Comparison of ENCODE assay signal across 8 mouse cellular contexts in genomic region chr2:30771806-30772460, GRCm38 (mm10). TPM values are rescaled to one million over a fixed set of nuclear protein-coding genes. Genes with fewer than 3 reads are reported as not detected.
DNase-seq lines count a peak whose midpoint lies in the region; ATAC-seq lines count a peak whose summit lies in the region.

No protein-coding gene starts in this region.

- peak overlapping the region; percentile 96 for H3K4me2 ChIP-seq in embryonic facial prominence, embryonic 13.5 days
- H3K4me2 ChIP-seq in limb, embryonic 12.5 days, result peak overlapping the region; percentile 94
- peak overlapping the region; percentile 71 for H3K4me2 ChIP-seq in midbrain, embryonic 13.5 days (replicated peaks)

- peak overlapping the region; percentile 74 for H3K27ac ChIP-seq in embryonic facial prominence, embryonic 13.5 days
- peak overlapping the region; percentile 74 for H3K27ac ChIP-seq in limb, embryonic 12.5 days
- H3K27ac ChIP-seq in midbrain, embryonic 13.5 days, result peak overlapping the region; percentile 88

- WGBS in embryonic facial prominence, embryonic 13.5 days, result 6% methylated on average over 19 of the region's 19 CpGs
- WGBS in limb, embryonic 12.5 days, result 6% methylated on average over 19 of the region's 19 CpGs
- 7% methylated on average over 19 of the region's 19 CpGs for WGBS in midbrain, embryonic 13.5 days

- ATAC-seq in embryonic facial prominence, embryonic 13.5 days (ENCODE audit: insufficient number of reproducible peaks, insufficient read depth, low FRiP score, low TSS enrichment, low read depth), result 0 out of 2 replicates have a peak, but pooled peaks have one; percentile 49
- ATAC-seq in limb, embryonic 12.5 days (ENCODE audit: insufficient number of reproducible peaks, insufficient read depth, low FRiP score, low TSS enrichment, low read depth), result peak; percentile 17; the same call in 1 of the 2 replicates
- ATAC-seq in midbrain, embryonic 13.5 days, result peak; percentile 57

- peaks cover 27% of the 10 kb centered on the region for H3K4me1 ChIP-seq in embryonic facial prominence, embryonic 13.5 days
- H3K4me1 ChIP-seq in limb, embryonic 12.5 days (replicated peaks), result peaks cover 33% of the 10 kb centered on the region
- H3K4me1 ChIP-seq in midbrain, embryonic 13.5 days (replicated peaks), result peaks cover 37% of the 10 kb centered on the region

- no peaks in the 10 kb centered on the region for H3K36me3 ChIP-seq in embryonic facial prominence, embryonic 13.5 days
- no peaks in the 10 kb centered on the region for H3K36me3 ChIP-seq in limb, embryonic 12.5 days
- no peaks in the 10 kb centered on the region for H3K36me3 ChIP-seq in midbrain, embryonic 13.5 days

- DNase-seq in embryo, embryonic 10 days (ENCODE audit: low spot score), result peak; percentile 55
- DNase-seq in embryo, embryonic 9.5 days (ENCODE audit: extremely low spot score), result no peak
- DNase-seq in heart, adult 8-10 months (ENCODE audit: low spot score), result peak; percentile 73
- peak; percentile 92 for DNase-seq in kidney, adult 9 months
- peak; percentile 75 to 80 for DNase-seq in spleen, postnatal 10 days (ENCODE audit: low spot score in 2 of 2)

- H3K27me3 ChIP-seq in embryonic facial prominence, embryonic 13.5 days, result no peaks in the 10 kb centered on the region
- H3K27me3 ChIP-seq in limb, embryonic 12.5 days, result 0 out of 2 replicates have a peak, but pooled peaks cover 7% of the 10 kb centered on the region
- no peaks in the 10 kb centered on the region for H3K27me3 ChIP-seq in midbrain, embryonic 13.5 days

- peak overlapping the region; percentile 78 for H3K9ac ChIP-seq in embryonic facial prominence, embryonic 13.5 days
- H3K9ac ChIP-seq in limb, embryonic 12.5 days (replicated peaks), result peak overlapping the region; percentile 71
- peak overlapping the region; percentile 76 for H3K9ac ChIP-seq in midbrain, embryonic 13.5 days (replicated peaks)

- H3K4me3 ChIP-seq in embryonic facial prominence, embryonic 13.5 days, result peak overlapping the region; percentile 53
- H3K4me3 ChIP-seq in limb, embryonic 12.5 days (replicated peaks), result peak overlapping the region; percentile 51
- peak overlapping the region; percentile 41 for H3K4me3 ChIP-seq in midbrain, embryonic 13.5 days (replicated peaks)

- H3K9me3 ChIP-seq in embryonic facial prominence, embryonic 13.5 days, result no peaks in the 10 kb centered on the region
- no peaks in the 10 kb centered on the region for H3K9me3 ChIP-seq in limb, embryonic 12.5 days
- H3K9me3 ChIP-seq in midbrain, embryonic 13.5 days, result no peaks in the 10 kb centered on the region

RNA-seq across cellular contexts. Expression of gene 1700001O22Rik, which starts 31.5 kb away (rescaled TPM):
- polyA plus RNA-seq in embryonic facial prominence, embryonic 13.5 days (2015; fragmentation: Nextera tagmentation; extraction: Ambion mirVana), result 2.8 and 2.9 TPM in 2 replicates
- 1 to 10 TPM in 1 of 4 experiments, under 1 TPM in 3; 0.24 to 1.2 (median 0.55) TPM for total RNA-seq in heart, adult 8-10 months (2022)
- polyA plus RNA-seq in limb, embryonic 12.5 days (2016; fragmentation: Nextera tagmentation; extraction: Ambion mirVana), result 3.1 and 5.4 TPM in 2 replicates
- polyA plus RNA-seq in midbrain, embryonic 13.5 days (2015; fragmentation: Nextera tagmentation; extraction: Ambion mirVana), result 1.1 and 1.3 TPM in 2 replicates

RNA-seq across cellular contexts. Expression of gene Ntmt1, which starts 35.7 kb away (rescaled TPM):
- polyA plus RNA-seq in embryonic facial prominence, embryonic 13.5 days (2015; fragmentation: Nextera tagmentation; extraction: Ambion mirVana), result 94.9 and 105 TPM in 2 replicates
- total RNA-seq in heart, adult 8-10 months (2022), result 10 to 100 TPM; 23.8 to 27.7 (median 25.3) TPM
- 103 and 108 TPM in 2 replicates for polyA plus RNA-seq in limb, embryonic 12.5 days (2016; fragmentation: Nextera tagmentation; extraction: Ambion mirVana)
- polyA plus RNA-seq in midbrain, embryonic 13.5 days (2015; fragmentation: Nextera tagmentation; extraction: Ambion mirVana), result 121 and 123 TPM in 2 replicates

RNA-seq across cellular contexts. Expression of gene Asb6, which starts 58.2 kb away (rescaled TPM):
- 39.5 and 47.3 TPM in 2 replicates for polyA plus RNA-seq in embryonic facial prominence, embryonic 13.5 days (2015; fragmentation: Nextera tagmentation; extraction: Ambion mirVana)
- 10 to 100 TPM in 1 of 4 experiments, 1 to 10 TPM in 3; 8.4 to 11.3 (median 8.7) TPM for total RNA-seq in heart, adult 8-10 months (2022)
- polyA plus RNA-seq in limb, embryonic 12.5 days (2016; fragmentation: Nextera tagmentation; extraction: Ambion mirVana), result 44.9 and 47.4 TPM in 2 replicates
- polyA plus RNA-seq in midbrain, embryonic 13.5 days (2015; fragmentation: Nextera tagmentation; extraction: Ambion mirVana), result 41.7 and 43.0 TPM in 2 replicates
